Mouse (Mus musculus) neural tube, embryonic 14.5 days (tissue): ENCODE measurements at regions not wholly inside any gene's neighbourhood (a gene's known extent, or its start where the extent isn't known, plus 50 kb on each side); places are given as distances from the start of the nearest gene placed in this dataset.
"Not testable (repeated sequence)": the region's sequence is repeated elsewhere in the genome, so short reads cannot be mapped to it uniquely, and the experiment has no call there.

Experiments used
- ATAC-seq: fragments of 200-750 bp; cut with Nextera tagmentation; 2 replicates; pipeline ENCODE4 v1.8.0; 2017; ENCODE audit warnings: low read depth, mild to moderate bottlenecking, moderate TSS enrichment, moderate library complexity
- H3K27ac ChIP-seq: fragments of 300-500 bp; sonication (generic); 2 replicates; pipeline ENCODE4 v1.5.1; 2014; ENCODE audit warnings: low read depth, mild to moderate bottlenecking, control low read depth, low read length, moderate library complexity, mixed read lengths
- H3K27me3 ChIP-seq: fragments of 300-500 bp; sonication (generic); 2 replicates; pipeline ENCODE4 v1.6.1; 2014; ENCODE audit warnings: low read length; ENCODE audit not compliant: control insufficient read depth, insufficient read depth
- H3K36me3 ChIP-seq: fragments of 300-500 bp; sonication (generic); 2 replicates; pipeline ENCODE4 v1.6.1; 2014; ENCODE audit warnings: low read length, mixed read lengths; ENCODE audit not compliant: control insufficient read depth, insufficient read depth
- H3K4me1 ChIP-seq: fragments of 300-500 bp; sonication (generic); 2 replicates; pipeline ENCODE4 v1.6.1; 2014; ENCODE audit warnings: low read length; ENCODE audit not compliant: control insufficient read depth, insufficient read depth
- H3K4me2 ChIP-seq: fragments of 300-500 bp; sonication (generic); 2 replicates; pipeline ENCODE4 v1.6.1; 2014; ENCODE audit warnings: mild to moderate bottlenecking, low read depth, low read length, control low read depth
- H3K4me3 ChIP-seq: fragments of 300-500 bp; sonication (generic); 2 replicates; pipeline ENCODE4 v1.5.1; 2014; ENCODE audit warnings: low read depth, low read length, control low read depth, mixed read lengths
- H3K9ac ChIP-seq: fragments of 300-500 bp; sonication (generic); replicated peaks from 2 replicates; pipeline ENCODE4 v1.6.1; 2014; ENCODE audit warnings: low read depth, mild to moderate bottlenecking, control low read depth, low read length, mixed read lengths
- H3K9me3 ChIP-seq: fragments of 300-500 bp; sonication (generic); 2 replicates; pipeline ENCODE4 v1.6.1; 2016; ENCODE audit warnings: low read length; ENCODE audit not compliant: control insufficient read depth
- WGBS: fragments of 180-500 bp; shearing (Covaris S2); extraction: QIAGEN DNeasy Blood & Tissue Kit; methylation state at CpG from one replicate; pipeline ENCODE4 v1.1.7; 2014; 5-methylcytosine and 5-hydroxymethylcytosine counted together

GRCm38 (mm10) chr6:22490762-22491161 is 134.7 kb upstream of the Fam3c start:
- H3K27ac ChIP-seq: no peak overlapping the region
- H3K4me2 ChIP-seq: no peak overlapping the region
- H3K9ac ChIP-seq: no peak overlapping the region
- no peak overlapping the region for H3K4me3 ChIP-seq
- no peaks in the 10 kb centered on the region for H3K4me1 ChIP-seq
- H3K9me3 ChIP-seq: no peaks in the 10 kb centered on the region
- ATAC-seq: no peak
- H3K36me3 ChIP-seq: no peaks in the 10 kb centered on the region
- 95% methylated on average over 6 of the region's 6 CpGs for WGBS
- H3K27me3 ChIP-seq: no peaks in the 10 kb centered on the region

- Histone ChIP-seq H3K4me2 (no peak overlapping the region), H3K27me3 (no peaks in the 10 kb centered on the region), H3K27ac (no peak overlapping the region), H3K4me1 (no peaks in the 10 kb centered on the region), H3K9me3 (no peaks in the 10 kb centered on the region), H3K36me3 (no peaks in the 10 kb centered on the region), H3K4me3 (no peak overlapping the region), H3K9ac (no peak overlapping the region)
- 80% methylated on average over 3 of the region's 3 CpGs for WGBS
- ATAC-seq: no peak
These were observed 131.4 kb upstream of the Fam3c start for GRCm38 (mm10) chr6:22487467-22487866.

- Histone ChIP-seq H3K9ac (no peak overlapping the region), H3K4me1 (no peaks in the 10 kb centered on the region), H3K36me3 (no peaks in the 10 kb centered on the region), H3K27me3 (no peaks in the 10 kb centered on the region), H3K9me3 (no peaks in the 10 kb centered on the region), H3K27ac (no peak overlapping the region), H3K4me2 (no peak overlapping the region), H3K4me3 (no peak overlapping the region)
- no peak for ATAC-seq
- WGBS: 75% methylated on average over 11 of the region's 11 CpGs
These were observed 129.9 kb upstream of the Fam3c start for GRCm38 (mm10) chr6:22485828-22486518.

GRCm38 (mm10) chr6:22482257-22482656 is 126.2 kb upstream of the Fam3c start:
- ATAC-seq, H3K27me3 ChIP-seq, H3K9me3 ChIP-seq, H3K4me2 ChIP-seq, H3K27ac ChIP-seq, H3K9ac ChIP-seq, H3K4me1 ChIP-seq, H3K36me3 ChIP-seq, H3K4me3 ChIP-seq: not testable (repeated sequence)
- WGBS: 91% methylated on average over 4 of the region's 4 CpGs

- H3K27ac ChIP-seq: no peak overlapping the region
- no peak overlapping the region for H3K4me3 ChIP-seq
- H3K9me3 ChIP-seq: no peaks in the 10 kb centered on the region
- no peak overlapping the region for H3K9ac ChIP-seq
- no peak overlapping the region for H3K4me2 ChIP-seq
- no peaks in the 10 kb centered on the region for H3K4me1 ChIP-seq
- no peaks in the 10 kb centered on the region for H3K27me3 ChIP-seq
- no peaks in the 10 kb centered on the region for H3K36me3 ChIP-seq
- ATAC-seq: no peak
- WGBS: 87% methylated on average over 4 of the region's 4 CpGs
These were observed 118.6 kb upstream of the Fam3c start for GRCm38 (mm10) chr6:22474604-22475003.

GRCm38 (mm10) chr6:22474011-22474410 is 118.0 kb upstream of the Fam3c start:
- WGBS: 85% methylated on average over 2 of the region's 2 CpGs
- no peaks in the 10 kb centered on the region for H3K9me3 ChIP-seq
- H3K4me1 ChIP-seq: no peaks in the 10 kb centered on the region
- no peak overlapping the region for H3K9ac ChIP-seq
- no peak overlapping the region for H3K4me3 ChIP-seq
- no peaks in the 10 kb centered on the region for H3K36me3 ChIP-seq
- no peak overlapping the region for H3K27ac ChIP-seq
- no peaks in the 10 kb centered on the region for H3K27me3 ChIP-seq
- ATAC-seq: no peak
- no peak overlapping the region for H3K4me2 ChIP-seq

- H3K9me3 ChIP-seq, H3K36me3 ChIP-seq, H3K4me3 ChIP-seq, H3K27ac ChIP-seq, H3K27me3 ChIP-seq, H3K4me1 ChIP-seq, H3K4me2 ChIP-seq, H3K9ac ChIP-seq, ATAC-seq: not testable (repeated sequence)
- 92% methylated on average over 5 of the region's 5 CpGs for WGBS
These were observed 116.4 kb upstream of the Fam3c start for GRCm38 (mm10) chr6:22472400-22472799.

- H3K27ac ChIP-seq: no peak overlapping the region
- no peak for ATAC-seq
These were observed 111.4 kb upstream of the Fam3c start for GRCm38 (mm10) chr6:22467334-22467993.

GRCm38 (mm10) chr6:22465926-22466325 is 109.9 kb upstream of the Fam3c start:
- Histone ChIP-seq H3K9me3 (no peaks in the 10 kb centered on the region), H3K36me3 (no peaks in the 10 kb centered on the region), H3K4me1 (no peaks in the 10 kb centered on the region), H3K9ac (no peak overlapping the region), H3K4me2 (no peak overlapping the region), H3K27me3 (no peaks in the 10 kb centered on the region), H3K4me3 (no peak overlapping the region), H3K27ac (no peak overlapping the region)
- no peak for ATAC-seq
- WGBS: 91% methylated on average over 1 of the region's 1 CpGs

More at GRCm38 (mm10) chr6:22467334-22467993, 111.4 kb upstream of the Fam3c start:
- WGBS: 77% methylated on average over 11 of the region's 11 CpGs
- Histone ChIP-seq H3K9me3 (no peaks in the 10 kb centered on the region), H3K4me3 (no peak overlapping the region), H3K4me2 (no peak overlapping the region), H3K36me3 (no peaks in the 10 kb centered on the region), H3K4me1 (no peaks in the 10 kb centered on the region), H3K27me3 (no peaks in the 10 kb centered on the region), H3K9ac (no peak overlapping the region)
